Mouse (Mus musculus): ENCODE measurements around the gene Il15ra. TPM values are rescaled to one million over a fixed set of nuclear protein-coding genes. Genes with fewer than 3 reads are reported as not detected.

Gene Il15ra
- polyA plus RNA-seq (2012; rRNA removed): 20.7 and 26.2 TPM in 2 replicates

DNA sequence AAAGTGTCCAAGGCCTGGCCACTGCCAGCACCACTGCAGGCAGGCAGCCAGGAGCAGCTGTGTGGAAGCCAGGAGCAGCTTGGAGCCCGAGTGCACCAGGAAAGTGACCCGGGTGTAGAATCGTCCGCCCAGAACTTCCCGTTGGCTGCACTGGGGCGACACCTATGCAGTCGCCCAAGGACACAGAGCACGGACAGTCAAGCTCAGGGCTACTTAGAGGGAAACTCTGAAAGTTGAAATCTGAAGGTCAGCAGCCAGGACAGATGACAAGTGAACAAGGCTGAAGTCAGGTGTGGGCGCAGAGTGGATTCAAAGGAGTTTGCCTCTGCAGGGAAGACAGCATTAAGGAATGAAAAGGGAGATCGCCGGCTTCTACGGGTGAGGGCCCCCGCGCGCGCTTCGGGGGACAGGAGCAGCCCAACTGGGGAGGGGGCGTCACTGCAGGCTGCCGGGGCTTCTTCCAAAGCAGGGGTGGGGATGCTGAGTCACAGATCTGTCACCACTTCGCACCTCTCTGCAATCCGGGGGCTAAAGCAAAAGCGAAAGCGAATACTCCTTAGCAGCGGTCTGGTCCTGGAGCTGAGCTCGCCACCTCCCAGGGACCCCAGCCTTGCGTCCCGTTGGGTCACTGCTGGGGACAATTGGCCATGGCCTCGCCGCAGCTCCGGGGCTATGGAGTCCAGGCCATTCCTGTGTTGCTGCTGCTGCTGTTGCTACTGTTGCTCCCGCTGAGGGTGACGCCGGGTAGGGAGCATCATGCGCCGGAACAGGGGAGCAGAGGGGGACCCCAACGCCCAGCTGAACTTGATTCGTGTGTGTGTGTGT, at the start of gene Il15ra:
Gene Il15ra (plus strand): TSS at position 90 of the 825 bp plus-strand sequence.
- under 1% methylated on average over 37 of the region's 37 CpGs for WGBS
- DNase-seq: peak; percentile 72
- H3K4me3 ChIP-seq (replicated peaks; ENCODE audit: extremely low read depth, low read depth, low read length): peak within 1 kb of the TSS; percentile 85
- TF ChIP-seq POLR2A (IDR thresholded peaks at IDR 0.05; ENCODE audit: borderline replicate concordance, extremely low read depth, low read depth, low read length) (peak; percentile 71; the same call in 1 of the 2 replicates), CTCF (IDR thresholded peaks at IDR 0.05; ENCODE audit: insufficient read depth, low read length) (no peak)
- no peaks in the 10 kb centered on the region for H3K4me1 ChIP-seq (ENCODE audit: control insufficient read depth, insufficient read depth, low read length)

GRCm38 (mm10) chr2:11657581-11657980, 47.5 kb upstream of the Il15ra start:
- no peaks in the 10 kb centered on the region; the same call in 1 of the 2 replicates for H3K4me1 ChIP-seq (ENCODE audit: control insufficient read depth, insufficient read depth, low read length)
- H3K4me3 ChIP-seq (replicated peaks; ENCODE audit: extremely low read depth, low read depth, low read length): no peak overlapping the region
- DNase-seq: no peak
- TF ChIP-seq CTCF (IDR thresholded peaks at IDR 0.05; ENCODE audit: insufficient read depth, low read length): no peak
- TF ChIP-seq POLR2A (IDR thresholded peaks at IDR 0.05; ENCODE audit: borderline replicate concordance, extremely low read depth, low read depth, low read length): no peak
- WGBS: 81% methylated on average over 2 of the region's 2 CpGs

DNA sequence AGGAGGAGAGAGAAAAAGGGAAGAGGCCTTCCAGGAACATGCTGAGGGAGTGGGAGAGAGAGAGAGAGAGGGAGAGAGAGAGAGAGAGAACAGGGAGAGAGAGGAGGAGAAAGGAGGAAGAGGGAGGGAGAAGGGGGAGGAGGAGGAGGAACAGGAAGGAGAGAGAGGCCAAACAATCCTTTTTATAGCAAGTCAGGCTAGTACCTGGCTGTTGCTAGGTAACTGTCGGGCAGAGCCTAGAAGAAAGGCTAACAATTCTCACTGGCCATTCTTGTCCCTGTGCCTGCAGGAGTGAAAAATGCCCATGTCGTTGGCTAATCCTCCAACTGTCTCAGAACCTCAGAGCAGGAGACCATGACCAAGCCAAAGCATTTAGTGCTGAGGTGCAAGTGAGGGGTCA, 45.8 kb upstream of the Il15ra start:
- no peak for DNase-seq
- Histone ChIP-seq H3K4me3 (replicated peaks; ENCODE audit: extremely low read depth, low read depth, low read length) (no peak overlapping the region), H3K4me1 (ENCODE audit: control insufficient read depth, insufficient read depth, low read length) (no peaks in the 10 kb centered on the region; the same call in 1 of the 2 replicates)
- no peak for TF ChIP-seq CTCF (IDR thresholded peaks at IDR 0.05; ENCODE audit: insufficient read depth, low read length)
- TF ChIP-seq POLR2A (IDR thresholded peaks at IDR 0.05; ENCODE audit: borderline replicate concordance, extremely low read depth, low read depth, low read length): no peak
- 26% methylated on average over 2 of the region's 2 CpGs for WGBS

- no peak for DNase-seq
- Histone ChIP-seq H3K4me1 (ENCODE audit: control insufficient read depth, insufficient read depth, low read length) (no peaks in the 10 kb centered on the region), H3K4me3 (replicated peaks; ENCODE audit: extremely low read depth, low read depth, low read length) (no peak overlapping the region)
- no peak for TF ChIP-seq CTCF (IDR thresholded peaks at IDR 0.05; ENCODE audit: insufficient read depth, low read length)
- TF ChIP-seq POLR2A (IDR thresholded peaks at IDR 0.05; ENCODE audit: borderline replicate concordance, extremely low read depth, low read depth, low read length): no peak
- WGBS: 70% methylated on average over 6 of the region's 6 CpGs
These were observed 42.8 kb upstream of the Il15ra start for GRCm38 (mm10) chr2:11662143-11662906.

DNA sequence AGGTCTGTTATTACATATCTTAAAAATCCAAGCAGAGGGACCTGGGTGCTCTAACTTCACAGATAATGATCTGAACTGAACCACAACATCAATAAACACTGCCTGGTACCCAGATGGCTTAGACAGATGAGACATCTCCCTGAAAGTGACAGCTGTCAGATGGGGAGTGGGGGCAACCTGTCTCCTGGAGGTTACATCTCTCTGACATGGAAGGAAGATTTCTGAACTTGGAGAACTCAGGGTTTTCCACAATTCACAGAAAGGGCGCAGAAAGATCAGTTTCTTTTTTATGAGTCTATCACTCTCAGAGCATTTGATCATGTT, 42.2 kb upstream of the Il15ra start:
- TF ChIP-seq POLR2A (IDR thresholded peaks at IDR 0.05; ENCODE audit: borderline replicate concordance, extremely low read depth, low read depth, low read length) (no peak), CTCF (IDR thresholded peaks at IDR 0.05; ENCODE audit: insufficient read depth, low read length) (no peak)

GRCm38 (mm10) chr2:11663961-11664360, 41.1 kb upstream of the Il15ra start:
- peak; percentile 88 for TF ChIP-seq CTCF (IDR thresholded peaks at IDR 0.05; ENCODE audit: insufficient read depth, low read length)
- TF ChIP-seq POLR2A (IDR thresholded peaks at IDR 0.05; ENCODE audit: borderline replicate concordance, extremely low read depth, low read depth, low read length): no peak
- Histone ChIP-seq H3K4me1 (ENCODE audit: control insufficient read depth, insufficient read depth, low read length) (no peaks in the 10 kb centered on the region), H3K4me3 (replicated peaks; ENCODE audit: extremely low read depth, low read depth, low read length) (no peak overlapping the region)
- DNase-seq: peak; percentile 58
- WGBS: 3% methylated on average over 10 of the region's 10 CpGs

More for the DNA sequence above, 42.2 kb upstream of the Il15ra start:
- no peak for DNase-seq
- Histone ChIP-seq H3K4me3 (replicated peaks; ENCODE audit: extremely low read depth, low read depth, low read length) (no peak overlapping the region), H3K4me1 (ENCODE audit: control insufficient read depth, insufficient read depth, low read length) (no peaks in the 10 kb centered on the region)
- WGBS: 89% methylated on average over 1 of the region's 1 CpGs

DNA sequence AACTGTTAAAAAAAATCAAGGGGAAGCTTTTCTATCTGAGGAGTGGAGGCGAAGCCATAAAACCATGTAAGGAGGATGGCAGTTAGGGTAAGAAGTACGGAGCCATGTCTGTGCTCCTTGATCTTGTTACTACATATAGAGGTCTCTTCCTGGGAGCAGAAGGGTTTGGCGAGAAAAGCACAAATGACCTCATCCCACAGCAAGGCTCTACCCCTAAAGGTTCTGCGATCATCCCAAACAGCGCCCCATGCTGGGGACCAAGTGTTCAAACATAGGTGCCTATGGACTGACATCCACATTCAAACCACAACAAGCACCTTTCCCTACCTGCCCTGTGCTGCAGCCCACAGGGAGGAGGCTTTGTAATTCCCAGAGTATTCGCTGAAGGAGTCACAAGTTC, 40.7 kb upstream of the Il15ra start:
- Histone ChIP-seq H3K4me3 (replicated peaks; ENCODE audit: extremely low read depth, low read depth, low read length) (no peak overlapping the region), H3K4me1 (ENCODE audit: control insufficient read depth, insufficient read depth, low read length) (no peaks in the 10 kb centered on the region)
- 42% methylated on average over 6 of the region's 6 CpGs for WGBS
- DNase-seq: peak; percentile 22
- TF ChIP-seq POLR2A (IDR thresholded peaks at IDR 0.05; ENCODE audit: borderline replicate concordance, extremely low read depth, low read depth, low read length): no peak
- TF ChIP-seq CTCF (IDR thresholded peaks at IDR 0.05; ENCODE audit: insufficient read depth, low read length): no peak

GRCm38 (mm10) chr2:11664806-11665205, 40.3 kb upstream of the Il15ra start:
- no peaks in the 10 kb centered on the region for H3K4me1 ChIP-seq (ENCODE audit: control insufficient read depth, insufficient read depth, low read length)
- H3K4me3 ChIP-seq (replicated peaks; ENCODE audit: extremely low read depth, low read depth, low read length): no peak overlapping the region
- DNase-seq: no peak
- WGBS: 83% methylated on average over 4 of the region's 4 CpGs
- TF ChIP-seq POLR2A (IDR thresholded peaks at IDR 0.05; ENCODE audit: borderline replicate concordance, extremely low read depth, low read depth, low read length): no peak
- TF ChIP-seq CTCF (IDR thresholded peaks at IDR 0.05; ENCODE audit: insufficient read depth, low read length): no peak

GRCm38 (mm10) chr2:11665326-11665725, 39.8 kb upstream of the Il15ra start:
- WGBS: 70% methylated on average over 3 of the region's 3 CpGs
- Histone ChIP-seq H3K4me1 (ENCODE audit: control insufficient read depth, insufficient read depth, low read length) (no peaks in the 10 kb centered on the region), H3K4me3 (replicated peaks; ENCODE audit: extremely low read depth, low read depth, low read length) (no peak overlapping the region)
- DNase-seq: no peak
- TF ChIP-seq CTCF (IDR thresholded peaks at IDR 0.05; ENCODE audit: insufficient read depth, low read length) (no peak), POLR2A (IDR thresholded peaks at IDR 0.05; ENCODE audit: borderline replicate concordance, extremely low read depth, low read depth, low read length) (no peak)

Data from lung, adult 2 months (tissue).